Mouse (Mus musculus): ENCODE measurements at regions not wholly inside any gene's neighbourhood (a gene's known extent, or its start where the extent isn't known, plus 50 kb on each side); places are given as distances from the start of the nearest gene placed in this dataset.

DNA sequence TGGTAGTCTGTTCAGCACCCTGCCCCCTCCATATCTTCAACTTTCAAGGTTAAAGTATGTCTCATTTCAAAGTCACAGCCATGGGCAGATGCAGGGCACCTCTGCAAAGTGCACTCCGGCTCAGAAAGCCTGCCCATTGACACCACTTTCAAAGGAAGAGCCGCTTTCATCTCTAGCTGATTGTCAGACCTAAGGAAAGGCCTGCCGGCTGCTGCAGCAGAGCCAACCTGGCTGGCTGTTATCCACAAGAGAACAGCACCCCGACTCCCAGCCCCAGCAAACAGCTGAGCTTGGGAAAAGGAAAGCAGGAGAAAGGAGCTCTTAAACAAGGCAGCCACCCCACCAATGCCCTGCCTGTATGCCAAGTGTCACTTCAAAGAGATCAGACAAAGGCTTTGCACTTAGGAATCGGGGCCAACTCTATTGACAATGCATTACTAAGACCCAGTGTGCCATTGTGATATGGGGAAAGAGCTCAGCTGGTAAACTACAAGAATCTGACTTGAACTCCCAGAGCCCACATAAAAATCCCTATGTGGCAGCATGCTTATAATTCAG, 357.3 kb upstream of the Arid1b start:
- TF ChIP-seq CTCF (IDR thresholded peaks at IDR 0.05): no peak
- no peaks in the 10 kb centered on the region for H3K4me1 ChIP-seq (ENCODE audit: insufficient read depth, low read length)
- no peaks in the 10 kb centered on the region for H3K36me3 ChIP-seq (ENCODE audit: insufficient read depth, low read length)
- H3K27me3 ChIP-seq (ENCODE audit: insufficient read depth, low read length): no peaks in the 10 kb centered on the region
- WGBS: 17% methylated on average over 5 of the region's 5 CpGs
- DNase-seq (ENCODE audit: low spot score) (no peak), ATAC-seq (ENCODE audit: low FRiP score) (no peak)
- no peak overlapping the region for H3K4me2 ChIP-seq (ENCODE audit: low read depth, low read length, poor library complexity, severe bottlenecking)
- H3K9ac ChIP-seq (replicated peaks; ENCODE audit: low read length, poor library complexity, severe bottlenecking): no peak overlapping the region
- no peaks in the 10 kb centered on the region for H3K9me3 ChIP-seq (ENCODE audit: low read length)
- H3K4me3 ChIP-seq (ENCODE audit: low read depth, low read length): no peak overlapping the region
- no peak overlapping the region for H3K27ac ChIP-seq (ENCODE audit: low read depth, low read length)

- ATAC-seq (ENCODE audit: low FRiP score): no peak
- DNase-seq (ENCODE audit: low spot score): no peak
- Histone ChIP-seq H3K4me3 (ENCODE audit: low read depth, low read length) (no peak overlapping the region), H3K4me1 (ENCODE audit: insufficient read depth, low read length) (no peaks in the 10 kb centered on the region), H3K27me3 (ENCODE audit: insufficient read depth, low read length) (no peaks in the 10 kb centered on the region), H3K9me3 (ENCODE audit: low read length) (no peaks in the 10 kb centered on the region), H3K4me2 (ENCODE audit: low read depth, low read length, poor library complexity, severe bottlenecking) (no peak overlapping the region), H3K9ac (replicated peaks; ENCODE audit: low read length, poor library complexity, severe bottlenecking) (no peak overlapping the region), H3K27ac (ENCODE audit: low read depth, low read length) (no peak overlapping the region), H3K36me3 (ENCODE audit: insufficient read depth, low read length) (no peaks in the 10 kb centered on the region)
- 86% methylated on average over 4 of the region's 4 CpGs for WGBS
- TF ChIP-seq CTCF (IDR thresholded peaks at IDR 0.05): no peak
Observed at GRCm38 (mm10) chr17:4639531-4639930, 354.6 kb upstream of the Arid1b start.

- DNase-seq (ENCODE audit: low spot score) (no peak), ATAC-seq (ENCODE audit: low FRiP score) (no peak)
- Histone ChIP-seq H3K4me3 (ENCODE audit: low read depth, low read length) (no peak overlapping the region), H3K27me3 (ENCODE audit: insufficient read depth, low read length) (no peaks in the 10 kb centered on the region), H3K36me3 (ENCODE audit: insufficient read depth, low read length) (no peaks in the 10 kb centered on the region), H3K9me3 (ENCODE audit: low read length) (no peaks in the 10 kb centered on the region), H3K4me2 (ENCODE audit: low read depth, low read length, poor library complexity, severe bottlenecking) (no peak overlapping the region), H3K4me1 (ENCODE audit: insufficient read depth, low read length) (no peaks in the 10 kb centered on the region), H3K9ac (replicated peaks; ENCODE audit: low read length, poor library complexity, severe bottlenecking) (no peak overlapping the region), H3K27ac (ENCODE audit: low read depth, low read length) (no peak overlapping the region)
- TF ChIP-seq CTCF (IDR thresholded peaks at IDR 0.05): no peak
- 91% methylated on average over 7 of the region's 7 CpGs for WGBS
Observed at GRCm38 (mm10) chr17:4640555-4640954, 353.6 kb upstream of the Arid1b start.

GRCm38 (mm10) chr17:4641166-4641565, 353.0 kb upstream of the Arid1b start:
- H3K9me3 ChIP-seq (ENCODE audit: low read length): no peaks in the 10 kb centered on the region
- no peak overlapping the region for H3K4me3 ChIP-seq (ENCODE audit: low read depth, low read length)
- no peak overlapping the region for H3K27ac ChIP-seq (ENCODE audit: low read depth, low read length)
- no peaks in the 10 kb centered on the region for H3K27me3 ChIP-seq (ENCODE audit: insufficient read depth, low read length)
- no peak overlapping the region for H3K9ac ChIP-seq (replicated peaks; ENCODE audit: low read length, poor library complexity, severe bottlenecking)
- no peak for TF ChIP-seq CTCF (IDR thresholded peaks at IDR 0.05)
- ATAC-seq (ENCODE audit: low FRiP score): no peak
- H3K4me1 ChIP-seq (ENCODE audit: insufficient read depth, low read length): no peaks in the 10 kb centered on the region
- no peak overlapping the region for H3K4me2 ChIP-seq (ENCODE audit: low read depth, low read length, poor library complexity, severe bottlenecking)
- no peaks in the 10 kb centered on the region for H3K36me3 ChIP-seq (ENCODE audit: insufficient read depth, low read length)
- DNase-seq (ENCODE audit: low spot score): no peak
- WGBS: 66% methylated on average over 4 of the region's 4 CpGs

DNA sequence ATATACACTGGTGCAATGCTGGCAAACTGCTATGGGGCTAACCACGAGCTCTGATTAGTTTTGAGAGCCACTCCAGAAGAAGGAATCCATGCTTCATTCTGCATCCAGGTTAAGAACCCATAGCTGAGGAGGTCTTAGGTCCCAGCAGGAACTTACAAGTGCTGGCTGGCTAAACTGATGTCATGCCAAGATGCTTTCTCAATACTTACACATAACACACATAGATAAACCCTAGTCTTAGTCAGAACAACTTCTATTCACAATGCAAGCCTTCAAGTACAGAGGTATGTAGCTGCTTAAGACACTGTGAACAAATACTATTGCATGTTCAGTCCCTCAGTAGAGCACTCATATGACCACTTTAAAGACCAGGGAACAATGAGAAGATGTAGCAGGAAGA, 352.1 kb upstream of the Arid1b start:
- H3K4me1 ChIP-seq (ENCODE audit: insufficient read depth, low read length): no peaks in the 10 kb centered on the region
- H3K36me3 ChIP-seq (ENCODE audit: insufficient read depth, low read length): no peaks in the 10 kb centered on the region
- H3K27ac ChIP-seq (ENCODE audit: low read depth, low read length): no peak overlapping the region
- 64% methylated on average over 1 of the region's 1 CpGs for WGBS
- TF ChIP-seq CTCF (IDR thresholded peaks at IDR 0.05): no peak
- H3K4me3 ChIP-seq (ENCODE audit: low read depth, low read length): no peak overlapping the region
- no peaks in the 10 kb centered on the region for H3K27me3 ChIP-seq (ENCODE audit: insufficient read depth, low read length)
- H3K4me2 ChIP-seq (ENCODE audit: low read depth, low read length, poor library complexity, severe bottlenecking): no peak overlapping the region
- ATAC-seq (ENCODE audit: low FRiP score): no peak
- H3K9me3 ChIP-seq (ENCODE audit: low read length): no peaks in the 10 kb centered on the region
- H3K9ac ChIP-seq (replicated peaks; ENCODE audit: low read length, poor library complexity, severe bottlenecking): no peak overlapping the region
- no peak for DNase-seq (ENCODE audit: low spot score)

DNA sequence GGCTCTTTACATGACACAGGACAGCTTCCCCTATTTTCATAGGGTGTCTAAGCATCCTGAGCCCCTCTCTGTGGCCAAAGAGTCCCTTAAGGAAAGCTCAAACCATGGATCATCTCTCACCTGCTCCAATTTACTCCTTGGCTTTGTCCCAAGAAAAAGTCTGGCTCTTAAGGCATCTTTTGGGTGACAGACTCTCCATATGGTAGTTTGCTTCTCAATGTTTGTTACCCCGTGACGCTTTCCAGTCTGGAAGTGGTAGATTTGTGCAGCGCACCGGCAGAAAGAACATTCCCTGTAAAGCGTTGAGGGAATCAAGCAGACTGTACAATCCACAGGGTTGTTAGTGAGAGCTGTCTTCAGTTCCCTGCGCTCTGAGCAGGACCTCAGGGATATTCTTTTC, 350.8 kb upstream of the Arid1b start:
- Histone ChIP-seq H3K9me3 (ENCODE audit: low read length) (no peaks in the 10 kb centered on the region), H3K36me3 (ENCODE audit: insufficient read depth, low read length) (no peaks in the 10 kb centered on the region), H3K27me3 (ENCODE audit: insufficient read depth, low read length) (no peaks in the 10 kb centered on the region), H3K9ac (replicated peaks; ENCODE audit: low read length, poor library complexity, severe bottlenecking) (no peak overlapping the region), H3K4me1 (ENCODE audit: insufficient read depth, low read length) (no peaks in the 10 kb centered on the region), H3K4me2 (ENCODE audit: low read depth, low read length, poor library complexity, severe bottlenecking) (no peak overlapping the region), H3K27ac (ENCODE audit: low read depth, low read length) (no peak overlapping the region), H3K4me3 (ENCODE audit: low read depth, low read length) (no peak overlapping the region)
- ATAC-seq (ENCODE audit: low FRiP score) (no peak), DNase-seq (ENCODE audit: low spot score) (no peak)
- no peak for TF ChIP-seq CTCF (IDR thresholded peaks at IDR 0.05)
- 93% methylated on average over 6 of the region's 6 CpGs for WGBS
